Mouse (Mus musculus) macrophage (primary cell): ENCODE results near the gene Fam155a. TPM values are rescaled to one million over a fixed set of nuclear protein-coding genes. Genes with fewer than 3 reads are reported as not detected.
"Not testable (repeated sequence)": the region's sequence is repeated elsewhere in the genome, so short reads cannot be mapped to it uniquely, and the experiment has no call there.

ENCODE experiments used
- H3K27ac ChIP-seq: fragments of 350-480 bp; formaldehyde crosslinking; 2 replicates; pipeline ENCODE4 v1.9.0; 2021
- H3K36me3 ChIP-seq: fragments of 350-480 bp; formaldehyde crosslinking; 2 replicates; pipeline ENCODE4 v1.9.0; 2021; ENCODE audit errors: inconsistent target
- H3K4me3 ChIP-seq: fragments of 350-480 bp; formaldehyde crosslinking; 2 replicates; pipeline ENCODE4 v1.9.0; 2021; ENCODE audit errors: inconsistent target
- H3K79me2 ChIP-seq: fragments of 350-480 bp; formaldehyde crosslinking; 2 replicates; pipeline ENCODE4 v1.9.0; 2021; ENCODE audit errors: inconsistent target
- WGBS: methylation state at CpG from one replicate; pipeline ENCODE4 v1.1.7; 2026; ENCODE audit warnings: inconsistent platforms; ENCODE audit not compliant: missing documents; 5-methylcytosine and 5-hydroxymethylcytosine counted together
- polyA plus RNA-seq: library from polyadenylated mRNA; stranded (reverse); fragments of 250-400 nt; gene quantifications from 3 replicates; pipeline ENCODE4 v1.2.4, GENCODE M21; 2018; ENCODE audit warnings: inconsistent platforms

Fam155a gene
- polyA plus RNA-seq, 1 experiment from 2014 or later, result not detected

DNA sequence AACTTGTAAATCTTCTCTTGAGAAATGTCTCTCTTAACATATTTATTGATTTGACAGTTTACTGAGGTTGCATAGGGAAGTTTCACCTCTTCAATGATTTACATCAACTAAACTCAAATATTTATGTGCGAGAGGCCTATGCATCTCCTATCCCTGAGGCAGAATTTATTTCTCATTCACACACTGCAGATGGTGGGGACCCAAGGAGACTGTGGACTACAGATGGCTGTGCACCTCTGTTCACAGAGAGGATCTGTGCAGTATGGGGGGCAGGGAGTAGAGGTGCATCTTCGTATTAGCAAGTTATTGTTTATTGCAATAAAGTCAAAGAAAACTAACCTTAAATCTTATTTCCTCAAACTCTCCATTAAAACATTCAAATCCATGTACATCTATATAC is 346.9 kb downstream of the Fam155a start:
- H3K36me3 ChIP-seq, result no peaks in the 10 kb centered on the region
- H3K79me2 ChIP-seq, result no peaks in the 10 kb centered on the region
- 54% methylated on average over 2 of the region's 2 CpGs for WGBS
- no peak overlapping the region for H3K27ac ChIP-seq
- no peak overlapping the region for H3K4me3 ChIP-seq

- Histone ChIP-seq H3K36me3 (no peaks in the 10 kb centered on the region), H3K79me2 (no peaks in the 10 kb centered on the region), H3K4me3 (no peak overlapping the region), H3K27ac (no peak overlapping the region)
- 4% methylated on average over 5 of the region's 5 CpGs for WGBS
Observed at GRCm38 (mm10) chr8:9423590-9423989, 347.4 kb downstream of the Fam155a start.

DNA sequence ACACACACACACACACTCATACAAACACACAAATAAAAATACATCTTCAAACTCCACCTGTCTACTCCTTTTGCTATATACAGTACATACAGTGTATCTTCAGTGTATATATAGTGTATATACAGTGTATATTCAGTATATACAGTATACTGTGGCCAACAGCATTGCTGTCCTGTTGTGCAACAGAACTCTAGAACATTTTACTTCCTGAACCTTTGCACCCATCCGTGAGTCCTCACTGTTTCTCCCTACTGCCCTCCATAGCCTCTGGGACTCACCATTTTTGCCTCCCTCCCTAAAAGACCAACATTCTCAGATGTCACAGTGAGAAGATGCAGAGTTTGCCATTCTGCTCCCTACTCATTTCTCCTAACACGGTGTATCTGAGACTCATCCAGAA is 347.8 kb downstream of the Fam155a start:
- Histone ChIP-seq H3K79me2 (no peaks in the 10 kb centered on the region), H3K36me3 (no peaks in the 10 kb centered on the region), H3K4me3 (no peak overlapping the region), H3K27ac (no peak overlapping the region)
- 42% methylated on average over 2 of the region's 2 CpGs for WGBS

GRCm38 (mm10) chr8:9418856-9419800 is 351.8 kb downstream of the Fam155a start:
- no peaks in the 10 kb centered on the region for H3K36me3 ChIP-seq
- H3K4me3 ChIP-seq, result no peak overlapping the region
- WGBS, result 89% methylated on average over 10 of the region's 10 CpGs
- no peak overlapping the region for H3K27ac ChIP-seq
- H3K79me2 ChIP-seq, result no peaks in the 10 kb centered on the region

- H3K27ac ChIP-seq, result no peak overlapping the region
- H3K36me3 ChIP-seq, result no peaks in the 10 kb centered on the region
- 41% methylated on average over 9 of the region's 9 CpGs for WGBS
- H3K4me3 ChIP-seq, result no peak overlapping the region
- H3K79me2 ChIP-seq, result no peaks in the 10 kb centered on the region
Observed at GRCm38 (mm10) chr8:9416189-9416588, 354.8 kb downstream of the Fam155a start.

DNA sequence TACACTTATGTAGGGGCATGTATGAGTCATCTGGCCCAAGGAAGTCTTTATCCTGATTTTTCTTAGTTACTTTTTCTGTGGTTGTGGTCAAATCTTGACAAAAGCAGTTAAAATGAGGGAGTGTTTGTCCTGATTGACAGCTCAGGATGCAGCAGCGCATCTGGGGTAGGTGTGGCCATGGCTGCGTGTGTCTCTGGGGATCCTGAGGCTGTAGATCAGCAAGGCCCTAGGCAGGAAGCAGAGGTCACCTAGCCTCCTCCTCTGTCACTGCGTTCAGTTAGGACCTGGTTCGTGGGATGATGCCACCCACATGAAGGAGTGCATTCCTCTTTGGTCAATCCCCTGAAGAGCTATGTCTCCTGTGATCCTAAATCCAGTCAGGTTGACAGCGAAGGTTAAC is 362.5 kb downstream of the Fam155a start:
- WGBS, result 34% methylated on average over 5 of the region's 5 CpGs
- H3K27ac ChIP-seq, result no peak overlapping the region
- no peaks in the 10 kb centered on the region for H3K36me3 ChIP-seq
- no peak overlapping the region for H3K4me3 ChIP-seq
- no peaks in the 10 kb centered on the region for H3K79me2 ChIP-seq

GRCm38 (mm10) chr8:9406204-9406603 is 364.8 kb downstream of the Fam155a start:
- Histone ChIP-seq H3K79me2 (no peaks in the 10 kb centered on the region), H3K4me3 (no peak overlapping the region), H3K27ac (no peak overlapping the region), H3K36me3 (no peaks in the 10 kb centered on the region)
- WGBS, result 27% methylated on average over 6 of the region's 6 CpGs

DNA sequence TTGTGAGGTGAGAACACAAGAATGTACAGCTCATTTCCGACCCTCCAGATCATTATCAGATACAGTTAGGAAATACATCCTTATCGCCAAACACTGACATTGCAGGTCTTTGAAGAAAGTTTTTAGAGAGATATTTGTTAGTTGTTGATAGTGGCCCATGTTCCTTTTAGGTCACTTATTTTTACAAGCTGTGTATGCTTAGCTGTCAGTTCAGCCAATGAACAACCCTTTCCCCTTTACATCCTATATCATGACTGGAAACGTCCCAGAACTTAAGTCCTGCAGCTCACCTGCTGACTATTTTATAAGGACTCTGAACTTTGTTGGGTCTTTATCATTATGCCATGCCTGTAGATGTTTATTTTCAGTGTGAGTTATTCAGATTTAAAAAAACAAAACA is 366.3 kb downstream of the Fam155a start:
- 16% methylated on average over 3 of the region's 3 CpGs for WGBS
- Histone ChIP-seq H3K4me3 (no peak overlapping the region), H3K79me2 (no peaks in the 10 kb centered on the region), H3K36me3 (no peaks in the 10 kb centered on the region), H3K27ac (no peak overlapping the region)

- 0% methylated on average over 4 of the region's 4 CpGs for WGBS
- Histone ChIP-seq H3K36me3 (no peaks in the 10 kb centered on the region), H3K79me2 (no peaks in the 10 kb centered on the region)
Observed at GRCm38 (mm10) chr8:9402393-9402792, 368.6 kb downstream of the Fam155a start.

DNA sequence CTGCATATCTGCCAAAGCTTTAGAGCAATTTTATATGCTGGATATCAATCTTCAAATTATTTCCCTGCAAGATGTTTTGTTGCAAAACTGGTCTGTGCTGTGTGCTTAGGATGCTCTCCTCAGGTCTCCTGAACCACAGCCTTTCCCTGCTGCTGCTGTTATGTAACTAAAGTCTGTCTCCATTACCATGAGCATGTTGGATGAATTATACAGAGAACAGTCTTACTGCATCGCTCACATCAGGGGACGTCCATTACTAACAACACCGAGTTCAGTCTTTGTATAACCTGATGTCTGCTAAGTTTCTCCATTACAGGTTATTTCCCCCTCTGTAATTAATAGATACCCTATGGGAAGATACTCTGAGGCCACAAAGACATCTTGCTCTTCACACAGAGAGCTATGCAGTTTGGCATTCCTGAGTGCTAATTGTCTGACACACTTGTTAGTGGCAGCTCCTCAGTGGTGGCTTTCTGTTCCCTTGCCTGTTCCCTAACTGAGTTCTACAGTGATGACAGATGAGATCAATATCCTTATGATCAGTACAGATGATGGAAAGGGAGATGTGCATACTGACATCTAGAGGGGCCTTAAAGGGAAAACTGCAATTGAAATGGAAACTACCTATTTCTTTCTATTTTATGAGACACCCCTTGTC is 372.2 kb downstream of the Fam155a start:
- Histone ChIP-seq H3K4me3 (no peak overlapping the region), H3K36me3 (no peaks in the 10 kb centered on the region), H3K79me2 (no peaks in the 10 kb centered on the region), H3K27ac (no peak overlapping the region)
- 93% methylated on average over 3 of the region's 3 CpGs for WGBS

More at GRCm38 (mm10) chr8:9402393-9402792, 368.6 kb downstream of the Fam155a start:
- Histone ChIP-seq H3K27ac (no peak overlapping the region), H3K4me3 (no peak overlapping the region)

GRCm38 (mm10) chr8:9398040-9398439 is 372.9 kb downstream of the Fam155a start:
- Histone ChIP-seq H3K79me2 (no peaks in the 10 kb centered on the region), H3K36me3 (no peaks in the 10 kb centered on the region), H3K4me3 (no peak overlapping the region), H3K27ac (no peak overlapping the region)
- 71% methylated on average over 6 of the region's 6 CpGs for WGBS

GRCm38 (mm10) chr8:9394670-9395069 is 376.3 kb downstream of the Fam155a start:
- H3K36me3 ChIP-seq, result no peaks in the 10 kb centered on the region
- 54% methylated on average over 5 of the region's 5 CpGs for WGBS
- no peak overlapping the region for H3K27ac ChIP-seq
- no peaks in the 10 kb centered on the region for H3K79me2 ChIP-seq
- no peak overlapping the region for H3K4me3 ChIP-seq

DNA sequence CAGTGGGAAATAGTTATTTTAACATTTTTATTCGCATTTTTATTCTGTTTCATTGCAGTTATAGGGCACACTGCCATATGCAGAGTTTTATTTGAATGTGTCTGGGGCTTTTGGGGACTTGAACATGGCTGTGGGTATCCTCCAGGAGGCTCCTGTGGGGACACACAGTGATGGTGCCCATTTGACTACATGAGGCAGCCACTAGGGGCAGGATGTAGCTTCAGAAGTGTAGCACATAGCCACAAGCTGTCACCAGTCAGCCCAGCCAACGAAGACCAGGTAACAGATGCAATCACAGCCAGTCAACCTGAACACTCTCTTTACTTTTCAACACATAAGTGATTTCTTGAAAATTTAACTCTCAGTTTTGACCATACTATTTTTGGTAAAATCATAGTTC is 377.7 kb downstream of the Fam155a start:
- H3K27ac ChIP-seq, result no peak overlapping the region
- WGBS, result 82% methylated on average over 2 of the region's 2 CpGs
- H3K36me3 ChIP-seq, result no peaks in the 10 kb centered on the region
- H3K4me3 ChIP-seq, result no peak overlapping the region
- no peaks in the 10 kb centered on the region for H3K79me2 ChIP-seq

- WGBS, result 94% methylated on average over 2 of the region's 2 CpGs
- not testable (repeated sequence) for H3K79me2 ChIP-seq, H3K36me3 ChIP-seq, H3K4me3 ChIP-seq, H3K27ac ChIP-seq
Observed at GRCm38 (mm10) chr8:9390229-9390628, 380.7 kb downstream of the Fam155a start.

- Histone ChIP-seq H3K4me3 (no peak overlapping the region), H3K36me3 (no peaks in the 10 kb centered on the region), H3K27ac (no peak overlapping the region), H3K79me2 (no peaks in the 10 kb centered on the region)
- 89% methylated on average over 7 of the region's 8 CpGs for WGBS
Observed at GRCm38 (mm10) chr8:9369201-9369600, 401.8 kb downstream of the Fam155a start.
